Mouse (Mus musculus): Measurements from ENCODE around the gene Pax3. TPM values are rescaled to one million over a fixed set of nuclear protein-coding genes. Genes with fewer than 3 reads are reported as not detected.

The Pax3 gene
- total and polyA plus RNA-seq, 3 experiments = 7.4 to 22.9 (median 11.4) TPM

DNA sequence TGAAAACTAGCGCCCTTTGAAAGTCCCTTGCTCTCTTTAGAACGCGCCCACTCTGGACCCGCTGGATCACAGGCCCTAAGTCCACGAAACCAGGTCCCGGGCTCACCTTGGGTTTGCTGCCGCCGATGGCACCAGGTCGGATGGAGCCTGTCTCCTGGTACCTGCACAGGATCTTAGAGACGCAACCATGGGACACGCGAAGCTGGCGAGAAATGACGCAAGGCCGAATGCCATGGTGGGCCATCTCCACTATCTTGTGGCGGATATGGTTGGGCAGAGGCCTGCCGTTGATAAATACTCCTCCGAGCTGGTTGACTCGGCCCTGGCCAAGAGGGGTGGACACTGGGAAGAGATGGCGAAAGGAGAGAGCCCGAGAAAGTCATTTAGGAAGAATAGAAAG lies 1.8 kb downstream of the Pax3 start:
- Histone ChIP-seq H3K9me3 (replicated peaks) (peaks cover 16% of the 10 kb centered on the region), H3K36me3 (replicated peaks) (peaks cover 18% of the 10 kb centered on the region), H3K4me1 (ENCODE audit: insufficient read depth, low read depth, low read length) (peaks cover 48% of the 10 kb centered on the region), H3K4me3 (ENCODE audit: low read depth, low read length) (peak overlapping the region; percentile 73), H3K27me3 (ENCODE audit: insufficient read depth, low read length) (peaks cover 46% of the 10 kb centered on the region)
- DNase-seq (ENCODE audit: low spot score) (no peak), ATAC-seq (ENCODE audit: extremely low read depth, insufficient number of reproducible peaks, low FRiP score, poor library complexity, severe bottlenecking) (no peak)
- no peak for TF ChIP-seq TAL1 (conservative IDR thresholded peaks at IDR 0.05; ENCODE audit: low read depth, low read length)
- TF ChIP-seq GATA2 (IDR thresholded peaks at IDR 0.05; ENCODE audit: borderline replicate concordance, low read depth, low read length) = no peak
- TF ChIP-seq GATA1 (IDR thresholded peaks at IDR 0.05; ENCODE audit: borderline replicate concordance, low read length) = no peak
- TF ChIP-seq POLR2AphosphoS5 (IDR thresholded peaks at IDR 0.05; ENCODE audit: insufficient replicate concordance, low read depth, low read length) = no peak
- TF ChIP-seq CTCF (IDR thresholded peaks at IDR 0.05; ENCODE audit: low read depth, low read length) = no peak

DNA sequence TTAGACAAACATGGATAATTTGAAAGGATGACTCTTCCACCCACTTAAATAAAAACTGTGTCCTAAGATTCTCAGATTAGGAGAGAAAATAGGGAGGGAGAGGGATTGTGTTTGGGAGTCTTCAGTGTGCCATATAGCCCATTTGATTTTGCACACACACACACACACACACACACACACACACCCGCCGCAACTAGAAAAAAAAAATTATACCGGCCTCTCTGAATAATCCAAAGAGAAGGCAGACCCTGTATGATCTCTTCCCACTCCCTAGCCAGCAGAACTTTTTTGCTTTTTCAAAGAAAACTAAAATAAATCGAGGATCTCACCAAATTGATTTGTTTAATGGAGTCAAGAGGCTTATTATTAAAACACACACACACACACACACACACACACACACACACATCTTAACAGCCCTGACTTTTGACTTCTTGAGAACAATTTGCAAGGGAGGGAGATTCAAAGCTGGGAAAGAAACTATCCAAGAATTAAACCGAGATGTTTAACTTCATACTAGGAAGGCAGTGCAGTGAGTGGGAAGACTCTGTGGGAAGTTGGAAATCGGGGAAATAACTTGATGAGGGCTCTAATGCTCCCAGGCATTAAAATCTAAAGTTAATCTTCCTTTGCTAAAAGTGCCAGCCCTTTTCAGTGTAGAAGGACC lies 2.4 kb downstream of the Pax3 start:
- DNase-seq (ENCODE audit: low spot score) (no peak), ATAC-seq (ENCODE audit: extremely low read depth, insufficient number of reproducible peaks, low FRiP score, poor library complexity, severe bottlenecking) (no peak)
- peaks cover 18% of the 10 kb centered on the region for H3K36me3 ChIP-seq (replicated peaks)
- peak overlapping the region; percentile 73; the same call in 1 of the 2 replicates for H3K4me3 ChIP-seq (ENCODE audit: low read depth, low read length)
- no peak for TF ChIP-seq CTCF (IDR thresholded peaks at IDR 0.05; ENCODE audit: low read depth, low read length)
- no peak for TF ChIP-seq POLR2AphosphoS5 (IDR thresholded peaks at IDR 0.05; ENCODE audit: insufficient replicate concordance, low read depth, low read length)
- no peak for TF ChIP-seq GATA1 (IDR thresholded peaks at IDR 0.05; ENCODE audit: borderline replicate concordance, low read length)
- no peak for TF ChIP-seq TAL1 (conservative IDR thresholded peaks at IDR 0.05; ENCODE audit: low read depth, low read length)
- no peak for TF ChIP-seq GATA2 (IDR thresholded peaks at IDR 0.05; ENCODE audit: borderline replicate concordance, low read depth, low read length)
- H3K4me1 ChIP-seq (ENCODE audit: insufficient read depth, low read depth, low read length) = peaks cover 54% of the 10 kb centered on the region
- peaks cover 18% of the 10 kb centered on the region for H3K9me3 ChIP-seq (replicated peaks)
- peaks cover 47% of the 10 kb centered on the region for H3K27me3 ChIP-seq (ENCODE audit: insufficient read depth, low read length)

DNA sequence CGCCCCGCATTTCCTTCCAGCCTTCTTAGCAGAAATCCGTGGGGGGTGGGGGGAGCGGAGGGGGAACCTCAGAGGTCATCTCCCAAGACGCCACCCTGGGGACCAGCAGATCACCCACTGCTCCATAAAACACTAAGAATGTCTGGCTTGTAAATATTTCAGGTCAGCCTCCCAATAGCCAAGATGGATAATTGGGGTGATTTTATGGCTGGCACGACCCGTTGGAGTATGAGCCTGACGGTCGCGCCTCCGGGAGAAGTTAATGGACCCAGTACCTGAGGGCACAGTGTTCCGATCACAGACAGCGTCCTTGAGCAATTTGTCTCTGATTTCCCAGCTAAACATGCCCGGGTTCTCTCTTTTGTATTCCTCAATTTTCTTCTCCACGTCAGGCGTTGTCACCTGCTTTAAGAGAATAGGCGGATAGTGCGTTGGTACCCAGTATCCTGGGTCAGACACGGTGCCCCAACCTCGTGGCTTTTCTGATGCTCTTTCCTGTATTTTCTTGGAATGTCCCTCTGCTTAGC lies 3.4 kb downstream of the Pax3 start:
- H3K27me3 ChIP-seq (ENCODE audit: insufficient read depth, low read length) = peaks cover 40% of the 10 kb centered on the region
- H3K4me3 ChIP-seq (ENCODE audit: low read depth, low read length) = peak overlapping the region; percentile 51; the same call in 1 of the 2 replicates
- peaks cover 19% of the 10 kb centered on the region for H3K9me3 ChIP-seq (replicated peaks)
- H3K36me3 ChIP-seq (replicated peaks) = peaks cover 18% of the 10 kb centered on the region
- ATAC-seq (ENCODE audit: extremely low read depth, insufficient number of reproducible peaks, low FRiP score, poor library complexity, severe bottlenecking) (no peak), DNase-seq (ENCODE audit: low spot score) (no peak)
- no peak for TF ChIP-seq GATA2 (IDR thresholded peaks at IDR 0.05; ENCODE audit: borderline replicate concordance, low read depth, low read length)
- no peak for TF ChIP-seq TAL1 (conservative IDR thresholded peaks at IDR 0.05; ENCODE audit: low read depth, low read length)
- H3K4me1 ChIP-seq (ENCODE audit: insufficient read depth, low read depth, low read length) = peaks cover 59% of the 10 kb centered on the region

DNA sequence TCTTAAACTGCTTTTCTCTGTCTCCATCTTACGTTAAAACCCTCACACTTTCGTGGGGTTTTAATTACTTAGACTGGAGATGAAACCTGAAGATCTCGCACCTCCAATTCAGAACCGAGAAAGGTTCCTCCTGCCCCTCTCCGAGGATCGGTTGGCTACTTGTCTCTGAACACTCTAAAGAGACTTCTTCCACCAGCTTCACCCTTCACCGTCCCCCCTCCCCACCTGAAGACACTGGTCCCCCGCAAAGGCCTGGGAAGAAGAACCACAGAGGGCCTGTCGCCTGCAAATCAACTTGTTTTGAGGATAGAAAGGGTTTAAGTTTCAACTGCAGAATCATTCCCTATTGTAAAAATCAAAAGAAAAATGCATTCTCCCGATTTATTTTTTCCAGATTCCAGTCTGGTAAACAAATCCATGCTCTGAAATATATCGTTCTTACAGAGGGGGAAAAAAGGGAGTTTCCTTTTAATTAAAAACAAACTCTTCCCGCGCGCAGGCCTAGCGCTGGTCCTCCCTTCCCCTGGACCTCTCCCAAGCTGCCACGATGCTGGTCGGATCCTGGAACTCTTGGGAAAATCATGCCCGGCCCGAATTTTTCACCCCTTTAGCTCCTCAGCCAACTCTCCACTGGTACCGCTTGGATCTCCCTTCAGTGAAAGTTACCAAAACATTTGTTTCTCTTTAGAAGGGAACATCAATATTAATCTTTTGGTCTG lies 4.0 kb downstream of the Pax3 start:
- H3K27me3 ChIP-seq (ENCODE audit: insufficient read depth, low read length) = peaks cover 40% of the 10 kb centered on the region
- TF ChIP-seq GATA1 (IDR thresholded peaks at IDR 0.05; ENCODE audit: borderline replicate concordance, low read length) = no peak
- TF ChIP-seq CTCF (IDR thresholded peaks at IDR 0.05; ENCODE audit: low read depth, low read length) = no peak
- TF ChIP-seq TAL1 (conservative IDR thresholded peaks at IDR 0.05; ENCODE audit: low read depth, low read length) = no peak
- no peak for TF ChIP-seq GATA2 (IDR thresholded peaks at IDR 0.05; ENCODE audit: borderline replicate concordance, low read depth, low read length)
- no peak for TF ChIP-seq POLR2AphosphoS5 (IDR thresholded peaks at IDR 0.05; ENCODE audit: insufficient replicate concordance, low read depth, low read length)

DNA sequence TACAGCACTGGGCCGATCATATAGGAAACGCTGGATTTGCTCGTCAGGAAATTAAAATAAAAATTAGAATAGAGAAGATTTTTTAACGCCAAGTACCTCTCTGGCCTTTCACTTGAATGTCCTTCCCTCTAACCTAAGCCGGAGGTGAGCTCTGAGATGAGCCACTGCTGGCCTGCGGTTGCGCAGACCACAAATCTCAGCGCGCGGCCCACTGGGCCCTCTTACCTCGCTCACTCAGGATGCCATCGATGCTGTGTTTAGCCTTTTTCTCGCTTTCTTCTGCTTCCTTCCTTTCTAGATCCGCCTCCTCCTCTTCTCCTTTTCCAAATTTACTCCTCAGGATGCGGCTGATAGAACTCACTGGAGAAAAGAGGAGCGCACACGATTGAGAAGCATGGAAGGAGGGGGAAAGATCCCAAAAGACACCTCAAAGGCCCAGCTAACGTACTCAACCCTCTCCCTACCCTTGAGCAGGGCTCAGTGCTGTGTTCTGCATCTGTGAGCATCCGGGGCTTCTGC lies 4.7 kb downstream of the Pax3 start:
- H3K9me3 ChIP-seq (replicated peaks) = peaks cover 19% of the 10 kb centered on the region
- no peak for TF ChIP-seq GATA2 (IDR thresholded peaks at IDR 0.05; ENCODE audit: borderline replicate concordance, low read depth, low read length)
- no peak for TF ChIP-seq GATA1 (IDR thresholded peaks at IDR 0.05; ENCODE audit: borderline replicate concordance, low read length)
- TF ChIP-seq POLR2AphosphoS5 (IDR thresholded peaks at IDR 0.05; ENCODE audit: insufficient replicate concordance, low read depth, low read length) = no peak
- TF ChIP-seq TAL1 (conservative IDR thresholded peaks at IDR 0.05; ENCODE audit: low read depth, low read length) = no peak
- TF ChIP-seq CTCF (IDR thresholded peaks at IDR 0.05; ENCODE audit: low read depth, low read length) = no peak
- no peak for DNase-seq (ENCODE audit: low spot score)
- H3K4me1 ChIP-seq (ENCODE audit: insufficient read depth, low read depth, low read length) = peaks cover 57% of the 10 kb centered on the region
- ATAC-seq (ENCODE audit: extremely low read depth, insufficient number of reproducible peaks, low FRiP score, poor library complexity, severe bottlenecking) = no peak
- H3K36me3 ChIP-seq (replicated peaks) = peaks cover 18% of the 10 kb centered on the region
- no peak overlapping the region for H3K4me3 ChIP-seq (ENCODE audit: low read depth, low read length)
- peaks cover 40% of the 10 kb centered on the region for H3K27me3 ChIP-seq (ENCODE audit: insufficient read depth, low read length)

More for the DNA sequence above, 4.0 kb downstream of the Pax3 start:
- no peak overlapping the region; the same call in 1 of the 2 replicates for H3K4me3 ChIP-seq (ENCODE audit: low read depth, low read length)
- H3K36me3 ChIP-seq (replicated peaks) = peaks cover 18% of the 10 kb centered on the region
- DNase-seq (ENCODE audit: low spot score) = no peak
- no peak for ATAC-seq (ENCODE audit: extremely low read depth, insufficient number of reproducible peaks, low FRiP score, poor library complexity, severe bottlenecking)
- H3K9me3 ChIP-seq (replicated peaks) = peaks cover 19% of the 10 kb centered on the region
- H3K4me1 ChIP-seq (ENCODE audit: insufficient read depth, low read depth, low read length) = peaks cover 60% of the 10 kb centered on the region

DNA sequence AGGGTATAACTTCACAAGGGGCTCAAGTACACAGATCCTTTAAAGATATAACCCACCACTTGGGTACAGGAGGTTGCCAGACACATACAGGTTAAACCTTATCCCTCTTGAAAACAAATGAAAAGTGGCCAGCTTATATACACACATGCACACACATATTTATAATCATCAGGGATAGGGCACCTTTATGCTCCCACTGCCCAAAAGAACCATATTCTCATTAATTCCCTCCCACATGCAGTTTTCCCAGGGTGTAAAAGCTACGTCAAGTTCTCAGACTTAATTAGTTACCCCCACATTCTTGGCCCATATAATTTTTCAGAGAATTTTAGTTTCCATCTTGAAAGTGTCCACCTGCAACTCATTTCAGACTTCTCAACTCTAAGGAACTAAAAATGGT lies 5.2 kb downstream of the Pax3 start:
- no peak for TF ChIP-seq POLR2AphosphoS5 (IDR thresholded peaks at IDR 0.05; ENCODE audit: insufficient replicate concordance, low read depth, low read length)
- TF ChIP-seq GATA1 (IDR thresholded peaks at IDR 0.05; ENCODE audit: borderline replicate concordance, low read length) = no peak
- TF ChIP-seq GATA2 (IDR thresholded peaks at IDR 0.05; ENCODE audit: borderline replicate concordance, low read depth, low read length) = no peak
- TF ChIP-seq TAL1 (conservative IDR thresholded peaks at IDR 0.05; ENCODE audit: low read depth, low read length) = no peak
- TF ChIP-seq CTCF (IDR thresholded peaks at IDR 0.05; ENCODE audit: low read depth, low read length) = no peak
- ATAC-seq (ENCODE audit: extremely low read depth, insufficient number of reproducible peaks, low FRiP score, poor library complexity, severe bottlenecking) (no peak), DNase-seq (ENCODE audit: low spot score) (no peak)
- peaks cover 53% of the 10 kb centered on the region for H3K4me1 ChIP-seq (ENCODE audit: insufficient read depth, low read depth, low read length)
- peaks cover 18% of the 10 kb centered on the region for H3K36me3 ChIP-seq (replicated peaks)
- peaks cover 35% of the 10 kb centered on the region for H3K27me3 ChIP-seq (ENCODE audit: insufficient read depth, low read length)
- H3K4me3 ChIP-seq (ENCODE audit: low read depth, low read length) = no peak overlapping the region
- H3K9me3 ChIP-seq (replicated peaks) = peaks cover 15% of the 10 kb centered on the region
